Mouse (Mus musculus): ENCODE results near the gene Gltp. TPM values are rescaled to one million over a fixed set of nuclear protein-coding genes. Genes with fewer than 3 reads are reported as not detected.

Gene Gltp
- total RNA-seq, 2 experiments from 2014 or later: 32.1 to 39.2 TPM

DNA sequence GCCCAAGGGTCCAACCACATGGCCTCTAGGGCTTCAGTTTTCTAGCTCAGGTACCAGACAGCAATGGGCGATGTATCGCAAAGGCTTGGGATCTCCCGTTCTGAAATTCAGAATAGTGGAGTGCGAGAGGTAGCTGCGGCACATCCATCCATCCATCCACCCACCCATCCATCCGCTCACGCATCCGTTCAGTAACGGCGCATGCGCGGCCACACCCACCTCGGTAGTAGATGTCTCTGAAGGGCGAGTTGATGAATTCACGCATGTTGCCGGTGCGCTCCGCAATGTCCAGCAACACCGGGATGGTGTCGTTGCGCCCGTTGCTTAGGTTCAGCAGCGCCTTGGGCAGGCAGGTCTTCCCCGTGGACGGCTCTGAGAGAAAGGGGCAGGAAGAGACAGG is 54.7 kb downstream of the Gltp start:
- intact Hi-C loops (cut with DNase I): loop anchor here (5.0 kb wide), 1 partner anchor 61 kb away; no protein-coding TSS in a partner anchor
- DNase-seq (ENCODE audit: low spot score in 2 of 2): no peak

DNA sequence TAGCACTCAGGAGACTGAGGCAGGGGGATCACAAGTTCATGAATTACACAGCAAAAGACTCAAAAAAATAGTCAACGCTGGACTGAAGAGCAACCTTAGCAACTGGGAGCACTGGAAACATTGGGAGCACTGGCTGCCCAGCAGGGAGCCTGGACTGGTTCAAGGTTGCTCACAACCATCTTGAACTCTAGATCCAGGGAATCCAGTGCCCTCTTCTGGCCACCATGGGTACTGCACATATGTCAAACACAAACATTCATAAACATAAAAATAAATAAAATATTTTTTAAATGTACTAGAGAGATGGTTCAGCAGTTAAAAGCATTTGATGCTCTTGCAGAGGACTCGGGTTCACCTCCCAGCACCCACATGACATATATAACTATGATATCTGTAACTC is 59.4 kb downstream of the Gltp start:
- intact Hi-C loops (cut with DNase I): no loop called here
- no peak for DNase-seq (ENCODE audit: low spot score in 2 of 2)

DNA sequence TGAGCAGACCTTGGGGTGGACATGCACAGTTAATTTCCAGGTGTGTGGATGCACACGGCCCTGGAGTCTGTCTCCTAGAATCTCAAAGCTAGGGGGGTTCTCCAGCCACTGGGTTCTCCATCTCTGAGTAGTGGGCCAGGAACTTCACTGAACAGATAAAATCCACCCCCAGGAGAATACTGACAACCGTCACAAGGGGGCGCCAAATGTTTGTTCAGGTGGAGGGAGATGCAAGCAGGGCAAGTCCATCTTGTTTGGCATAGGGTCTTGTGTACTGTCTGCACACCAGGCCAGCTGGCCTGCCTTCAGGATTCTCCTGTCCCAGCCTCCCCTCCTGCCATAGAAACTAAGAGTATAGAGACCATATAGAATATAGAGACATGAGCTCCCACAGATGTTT is 65.2 kb downstream of the Gltp start:
- intact Hi-C loops (cut with DNase I): no loop called here

DNA sequence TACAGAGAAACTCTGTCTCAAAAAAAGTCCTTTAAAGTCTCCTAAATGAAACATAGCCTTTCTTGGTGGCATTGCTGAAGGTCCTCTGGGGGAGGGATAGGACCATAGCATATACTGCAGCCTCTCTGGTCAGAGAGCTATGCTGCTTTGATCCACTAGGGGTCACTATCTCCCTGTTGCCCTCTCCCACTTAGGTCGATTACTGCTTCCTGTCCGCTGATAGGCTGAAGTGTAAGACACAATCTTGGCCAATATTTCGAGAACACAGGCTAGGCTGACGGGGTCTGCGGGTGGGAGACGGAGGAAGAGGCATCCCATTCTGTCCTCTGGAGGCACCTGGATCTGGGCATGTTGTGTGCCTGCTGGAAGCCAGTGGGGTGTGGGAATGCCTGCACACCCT is 70.5 kb downstream of the Gltp start:
- intact Hi-C loops (cut with DNase I): no loop called here
- no peak for DNase-seq (ENCODE audit: low spot score in 2 of 2)

More for the DNA sequence above, 65.2 kb downstream of the Gltp start:
- DNase-seq (ENCODE audit: low spot score in 2 of 2): peak in 1 of 2 experiments; percentile 64

Small RNAs within 50 kb of the gene (microRNA-seq; reads per million reads assigned to microRNA genes)
- gene Mir7028: 0 to 0.79 reads per million in 2 experiments

Other genes with a start within 250 kb of the Gltp start
- gene Mmab, start 246.9 kb downstream of the Gltp start, total RNA-seq (2021): 10 to 100 TPM; 23.5 to 24.1 TPM
- gene Mvk, start 246.7 kb downstream of the Gltp start, total RNA-seq (2021): 10 to 100 TPM; 37.7 to 38.9 TPM
- gene Fam222a, start 123.0 kb downstream of the Gltp start, total RNA-seq (2021): 1 to 10 TPM; 8.1 to 9.0 TPM
- 1 to 10 TPM; 2.0 to 2.2 TPM for gene Trpv4, start 32.6 kb downstream of the Gltp start, total RNA-seq (2021)
- 10 to 100 TPM; 11.9 to 12.3 TPM for gene Tchp, start 16.8 kb upstream of the Gltp start, total RNA-seq (2021)
- 10 to 100 TPM; 33.6 to 34.8 TPM for gene Ankrd13a, start 83.7 kb upstream of the Gltp start, total RNA-seq (2021)
- gene Git2, start 84.5 kb upstream of the Gltp start, total RNA-seq (2021): 10 to 100 TPM; 41.4 to 47.8 TPM
- gene 1500011B03Rik, start 132.5 kb upstream of the Gltp start, total RNA-seq (2021): 100 to 1,000 TPM; 170 to 179 TPM
- not detected for gene 4930519G04Rik, start 162.7 kb upstream of the Gltp start, total RNA-seq (2021)
- 1 to 10 TPM; 1.0 to 1.5 TPM for gene Gm9936, start 167.7 kb upstream of the Gltp start, total RNA-seq (2021)
- gene Oasl2, start 206.0 kb upstream of the Gltp start, total RNA-seq (2021): 1 to 10 TPM in 1 of 2 experiments, under 1 TPM in 1; 0.57 to 1.8 TPM
- gene Oasl1, start 232.3 kb upstream of the Gltp start, total RNA-seq (2021): not detected